Mouse (Mus musculus): ENCODE data around the gene Tmem141.
A peak's percentile ranks its signal among the peaks of the same experiment; 100 is the strongest.

GRCm38 (mm10) chr2:25639890-25640289, 18.1 kb upstream of the Tmem141 start:
- TF ChIP-seq EP300 (IDR thresholded peaks at IDR 0.05; ENCODE audit: low read length) (no peak), MAX (IDR thresholded peaks at IDR 0.05; ENCODE audit: low read length) (no peak), MEF2A (IDR thresholded peaks at IDR 0.05; ENCODE audit: borderline replicate concordance, low read depth, low read length) (no peak), BHLHE40 (IDR thresholded peaks at IDR 0.05; ENCODE audit: low read depth, low read length) (no peak), CHD2 (IDR thresholded peaks at IDR 0.05; ENCODE audit: low read length) (no peak), MAFK (IDR thresholded peaks at IDR 0.05; ENCODE audit: insufficient replicate concordance, low read length) (no peak), CTCF (conservative IDR thresholded peaks at IDR 0.05 in 1 of 2, IDR thresholded peaks at IDR 0.05 in 1 of 2; ENCODE audit: low read depth in 2 of 2, low read length in 2 of 2) (peak; percentile 64 to 70), TBP (conservative IDR thresholded peaks at IDR 0.05; ENCODE audit: low read depth, low read length) (no peak), POLR2AphosphoS2 (IDR thresholded peaks at IDR 0.05; ENCODE audit: low read depth, low read length) (no peak), NRF1 (IDR thresholded peaks at IDR 0.05; ENCODE audit: low read depth, low read length) (no peak), E2F4 (IDR thresholded peaks at IDR 0.05; ENCODE audit: insufficient replicate concordance, low read depth, low read length) (no peak)
